Mouse (Mus musculus) E14TG2a.4 (cell line): ENCODE measurements around the gene Tpm1.

Experiments used
- H3K27me3 ChIP-seq: 2 replicates; pipeline ENCODE4 v1.6.1; 2014; ENCODE audit warnings: low read length, control low read depth; ENCODE audit not compliant: insufficient read depth
- H3K36me3 ChIP-seq: 2 replicates; pipeline ENCODE4 v1.6.1; 2014; ENCODE audit warnings: low read length, control low read depth; ENCODE audit not compliant: insufficient read depth
- H3K4me1 ChIP-seq: replicated peaks from 2 replicates; pipeline ENCODE4 v1.6.1; 2014; ENCODE audit warnings: low read depth, low read length, control low read depth
- H3K4me3 ChIP-seq: replicated peaks from 2 replicates; pipeline ENCODE4 v1.5.1; 2014; ENCODE audit warnings: mild to moderate bottlenecking, low read length
- H3K9me3 ChIP-seq: 2 replicates; pipeline ENCODE4 v1.6.1; 2014; ENCODE audit warnings: low read length, control low read depth
- CTCF ChIP-seq: conservative IDR thresholded peaks from 2 replicates; pipeline ENCODE4 v1.5.1; 2014; ENCODE audit warnings: low read length
- NANOG ChIP-seq: IDR thresholded peaks from 2 replicates; pipeline ENCODE4 v1.6.1; 2014; ENCODE audit warnings: borderline replicate concordance, low read length, mixed read lengths
- POU5F1 ChIP-seq: IDR thresholded peaks from 2 replicates; pipeline ENCODE4 v1.6.1; 2014; ENCODE audit warnings: low read length, borderline replicate concordance

Tpm1 gene

GRCm38 (mm10) chr9:67044551-67045305 lies 4.5 kb downstream of the Tpm1 start:
- Histone ChIP-seq H3K4me1 (peaks cover 81% of the 10 kb centered on the region), H3K4me3 (peak overlapping the region; percentile 93; the same call in 1 of the 2 replicates), H3K27me3 (peaks cover 30% of the 10 kb centered on the region), H3K9me3 (no peaks in the 10 kb centered on the region), H3K36me3 (peaks cover 6% of the 10 kb centered on the region)
- TF ChIP-seq POU5F1 (no peak), CTCF (peak; percentile 17; the same call in 1 of the 2 replicates), NANOG (no peak)

DNA sequence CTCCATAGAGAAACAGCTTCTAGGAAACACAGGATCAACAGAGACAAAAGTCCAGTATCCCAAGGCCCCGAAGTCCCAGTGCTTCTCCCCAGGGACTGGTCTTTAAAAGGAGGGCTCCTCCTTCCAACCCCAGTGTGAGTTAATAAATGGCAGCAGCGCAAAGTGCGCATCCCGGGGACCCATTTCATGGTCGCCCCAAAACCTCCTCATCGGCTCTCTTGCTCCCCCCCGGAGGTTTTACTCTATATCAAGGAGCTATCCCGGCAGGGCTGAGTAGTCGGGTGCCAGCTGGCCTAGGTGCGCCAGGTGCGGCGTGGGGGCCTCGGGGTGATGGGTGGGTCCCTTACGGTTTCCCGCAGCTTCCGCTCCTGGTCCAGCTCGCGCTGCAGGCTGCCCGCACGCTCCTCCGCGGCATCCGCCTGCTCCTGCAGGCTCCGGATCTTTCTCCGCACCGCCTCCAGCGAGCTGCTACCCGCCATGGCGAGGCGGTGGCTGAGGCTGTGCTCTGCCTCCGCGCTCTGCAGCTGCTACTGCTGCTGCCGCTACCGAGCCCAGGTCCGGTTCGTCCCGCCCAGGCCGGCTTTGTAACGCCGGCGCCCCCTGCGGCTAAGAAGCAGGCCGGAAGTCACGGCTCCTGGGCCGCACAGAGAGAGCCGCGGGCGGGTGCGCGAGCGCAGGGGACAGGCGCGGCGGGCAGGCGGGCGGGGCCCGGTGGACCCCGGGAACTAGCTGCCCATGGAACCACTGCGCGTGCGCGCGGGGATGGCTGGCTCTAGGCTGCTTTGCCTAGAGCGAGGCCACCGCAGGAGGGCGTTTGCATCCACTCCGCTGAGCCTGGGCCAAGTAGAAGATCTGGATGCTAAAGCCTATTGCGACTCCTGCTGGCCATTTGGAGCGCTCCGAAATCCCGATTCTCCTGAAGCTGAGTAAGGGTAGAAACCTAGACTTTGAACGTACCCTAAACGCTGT lies 5.7 kb downstream of the Tpm1 start:
- Histone ChIP-seq H3K4me3 (peak overlapping the region; percentile 93), H3K36me3 (peaks cover 15% of the 10 kb centered on the region), H3K4me1 (peaks cover 85% of the 10 kb centered on the region), H3K27me3 (peaks cover 18% of the 10 kb centered on the region), H3K9me3 (no peaks in the 10 kb centered on the region)
- TF ChIP-seq NANOG (no peak), CTCF (peak; percentile 85), POU5F1 (no peak)

GRCm38 (mm10) chr9:67042813-67043207 lies 6.4 kb downstream of the Tpm1 start:
- Histone ChIP-seq H3K27me3 (peaks cover 11% of the 10 kb centered on the region), H3K36me3 (peaks cover 17% of the 10 kb centered on the region), H3K9me3 (no peaks in the 10 kb centered on the region), H3K4me3 (peak overlapping the region; percentile 93), H3K4me1 (peaks cover 86% of the 10 kb centered on the region)
- TF ChIP-seq CTCF (no peak), NANOG (no peak), POU5F1 (no peak)

DNA sequence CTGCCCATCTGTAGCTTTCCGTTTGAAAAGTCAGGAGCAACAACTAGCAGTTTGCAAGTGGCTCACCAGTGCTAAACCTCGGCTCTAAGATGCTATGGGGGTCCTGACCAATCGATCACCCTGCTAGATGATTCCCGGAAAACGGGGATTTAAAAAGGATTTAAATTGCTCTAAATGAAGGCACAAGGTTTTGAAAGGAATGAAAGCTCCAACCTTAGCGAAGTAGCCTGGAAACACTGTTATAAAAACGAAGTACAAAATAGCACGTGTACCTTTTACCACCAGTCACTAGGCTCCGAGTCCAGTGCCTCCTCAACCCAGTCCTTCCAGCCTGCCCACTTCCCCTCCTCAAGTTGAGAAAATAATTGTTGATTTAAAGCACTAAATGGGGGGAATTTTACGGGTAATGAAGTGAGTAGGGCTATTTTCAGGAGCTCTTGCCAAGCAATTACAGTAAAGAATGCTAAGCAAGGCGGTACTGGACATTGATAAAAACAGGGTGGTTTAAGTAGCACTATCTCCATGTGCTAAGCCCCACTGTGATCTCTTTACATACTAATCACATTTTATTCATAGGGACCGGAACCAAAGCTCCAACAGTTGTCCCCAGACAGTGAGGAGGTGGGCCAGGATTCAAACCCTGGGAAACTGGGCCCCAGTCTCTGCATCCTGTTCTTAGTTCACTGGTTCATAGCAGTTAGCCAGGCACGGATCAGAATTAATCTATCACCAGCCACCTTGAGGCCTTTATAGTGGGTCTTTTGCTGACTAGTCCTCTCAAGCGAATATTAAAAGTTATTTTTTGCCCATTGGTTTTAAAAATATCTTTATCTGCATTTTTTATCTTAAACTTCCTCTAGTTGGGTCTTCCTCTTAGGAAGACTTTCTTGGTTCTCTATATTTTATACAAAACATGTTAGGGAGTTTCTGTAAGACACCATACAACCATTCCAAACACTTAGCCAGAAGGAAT lies 7.1 kb downstream of the Tpm1 start:
- Histone ChIP-seq H3K4me3 (peak overlapping the region; percentile 93), H3K27me3 (peaks cover 4% of the 10 kb centered on the region), H3K36me3 (peaks cover 23% of the 10 kb centered on the region), H3K9me3 (no peaks in the 10 kb centered on the region), H3K4me1 (peaks cover 87% of the 10 kb centered on the region)
- peak; percentile 44; the same call in 1 of the 2 replicates for TF ChIP-seq NANOG
- no peak for TF ChIP-seq CTCF
- TF ChIP-seq POU5F1: no peak

DNA sequence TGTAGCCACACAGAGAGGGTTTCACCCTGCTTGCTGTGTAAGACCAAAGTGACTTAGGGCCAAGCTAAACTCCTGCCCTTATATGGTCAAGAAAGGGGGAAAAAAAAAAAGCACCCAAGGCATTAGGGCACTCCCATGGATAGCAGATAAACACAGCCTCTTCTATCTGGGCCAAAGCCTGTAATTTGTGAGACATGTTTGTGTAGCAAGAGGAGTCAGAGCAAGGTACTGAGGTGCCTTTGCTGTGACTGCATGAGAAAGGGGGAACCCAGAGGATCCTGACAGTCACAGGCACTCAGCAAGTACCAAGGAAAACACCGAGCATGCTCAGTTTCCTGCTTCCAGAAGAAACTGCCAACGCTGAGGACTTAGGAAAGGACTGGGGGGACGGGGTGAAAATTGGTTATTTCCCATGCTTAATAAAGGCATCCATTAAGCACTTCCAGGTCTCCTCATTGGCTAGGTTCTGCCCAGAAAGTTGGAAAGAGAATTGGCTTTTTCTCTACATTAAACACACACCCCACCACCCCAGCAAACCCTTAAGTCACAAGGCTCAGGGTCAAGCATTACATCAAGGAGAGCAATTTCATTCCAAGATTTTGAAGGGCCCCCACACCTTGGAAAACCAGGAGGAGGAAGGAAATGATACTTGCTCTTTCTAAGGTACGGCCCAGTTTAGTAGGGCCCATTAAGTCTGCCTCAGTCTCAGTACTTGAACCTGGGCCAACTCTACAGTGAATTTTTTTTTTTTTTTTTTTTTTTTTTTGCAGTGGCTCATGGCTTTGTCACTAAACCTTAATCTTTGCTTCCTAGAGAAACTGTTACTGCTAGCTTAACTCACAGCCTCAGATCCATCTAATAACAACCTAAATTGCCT lies 8.0 kb downstream of the Tpm1 start:
- peaks cover 31% of the 10 kb centered on the region for H3K36me3 ChIP-seq
- H3K27me3 ChIP-seq: no peaks in the 10 kb centered on the region
- H3K4me3 ChIP-seq: peak overlapping the region; percentile 93
- no peak for TF ChIP-seq CTCF
- no peak for TF ChIP-seq POU5F1
- TF ChIP-seq NANOG: no peak
- H3K9me3 ChIP-seq: no peaks in the 10 kb centered on the region
- peaks cover 85% of the 10 kb centered on the region for H3K4me1 ChIP-seq

DNA sequence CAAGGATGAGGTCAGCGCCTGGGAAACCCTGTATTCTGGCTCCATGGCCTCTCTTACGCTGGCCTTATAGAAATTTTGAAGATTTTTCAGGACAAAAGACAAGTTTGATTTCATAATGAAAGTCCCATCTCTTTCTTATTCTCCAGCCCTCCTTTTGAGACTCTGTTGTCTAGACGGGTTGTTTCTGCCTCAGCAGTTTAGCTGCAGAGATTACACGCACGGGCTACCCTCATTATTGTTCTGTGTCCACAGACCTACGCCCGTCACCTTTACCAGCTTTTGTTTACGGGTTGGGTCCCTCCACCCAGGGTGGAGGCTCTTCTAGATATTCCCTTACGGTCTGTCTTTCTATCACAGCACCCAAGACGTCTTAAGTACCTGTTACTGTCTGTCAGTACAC lies 9.3 kb downstream of the Tpm1 start:
- TF ChIP-seq NANOG (no peak), POU5F1 (no peak)
- peaks cover 44% of the 10 kb centered on the region for H3K36me3 ChIP-seq
- peaks cover 79% of the 10 kb centered on the region for H3K4me1 ChIP-seq
- no peaks in the 10 kb centered on the region for H3K9me3 ChIP-seq
- peak overlapping the region; percentile 41 for H3K4me3 ChIP-seq
- no peaks in the 10 kb centered on the region for H3K27me3 ChIP-seq

DNA sequence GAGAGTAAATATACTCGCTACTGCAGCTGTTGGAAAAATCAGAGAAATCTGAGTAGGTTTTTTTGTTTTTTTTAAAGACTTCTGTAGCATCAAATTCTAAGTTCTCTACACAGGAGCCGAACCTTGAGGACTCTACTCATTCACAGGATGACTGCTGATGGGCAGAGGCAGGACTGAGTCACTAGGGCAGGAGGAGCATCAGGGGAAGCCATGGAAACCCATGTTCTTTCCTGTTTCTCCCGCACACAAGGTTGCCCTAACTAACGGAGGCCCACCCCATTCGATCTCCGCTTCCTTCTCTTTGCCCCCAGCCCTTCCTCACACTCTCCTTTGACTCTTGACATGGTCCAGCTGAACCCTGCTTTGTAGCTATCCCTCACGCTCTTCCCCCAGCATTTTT lies 10.5 kb downstream of the Tpm1 start:
- Histone ChIP-seq H3K9me3 (no peaks in the 10 kb centered on the region), H3K4me1 (peaks cover 76% of the 10 kb centered on the region), H3K36me3 (peaks cover 56% of the 10 kb centered on the region), H3K27me3 (no peaks in the 10 kb centered on the region), H3K4me3 (peak overlapping the region; percentile 41; the same call in 1 of the 2 replicates)
- no peak for TF ChIP-seq NANOG
- no peak for TF ChIP-seq CTCF
- TF ChIP-seq POU5F1: no peak
